Mouse (Mus musculus): ENCODE data around the gene Mmd2. TPM values are rescaled to one million over a fixed set of nuclear protein-coding genes. Genes with fewer than 3 reads are reported as not detected.

Mmd2 gene
- total RNA-seq, 2 experiments from 2014 or later: 103 to 104 TPM

DNA sequence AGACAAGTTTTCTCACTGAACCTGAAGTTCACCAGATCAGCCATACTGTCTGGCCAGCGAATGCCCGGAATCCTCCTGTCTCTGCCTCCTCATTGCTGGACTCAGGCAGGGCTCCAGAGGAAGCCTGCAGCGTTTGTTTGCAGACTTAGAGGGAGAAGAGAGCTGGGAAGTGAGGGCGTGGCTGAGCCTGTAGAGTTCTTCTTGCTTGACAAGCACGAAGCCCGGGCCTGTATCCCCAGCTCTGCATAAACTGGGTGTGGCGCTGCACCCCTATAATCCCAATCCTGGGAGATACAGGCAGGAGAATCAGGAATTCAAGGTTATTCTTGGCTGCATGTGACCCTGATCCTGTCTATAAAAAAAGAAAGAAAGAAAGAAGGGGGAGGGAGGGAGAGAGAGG, 48.3 kb downstream of the Mmd2 start:
- H3K27ac ChIP-seq: no peak overlapping the region
- no peak overlapping the region for H3K4me3 ChIP-seq
- no peak for DNase-seq (ENCODE audit: extremely low spot score in 1 of 2, low spot score in 2 of 2)
- no peak for TF ChIP-seq CTCF (IDR thresholded peaks at IDR 0.05)
- intact Hi-C loops (cut with DNase I): no loop called here

DNA sequence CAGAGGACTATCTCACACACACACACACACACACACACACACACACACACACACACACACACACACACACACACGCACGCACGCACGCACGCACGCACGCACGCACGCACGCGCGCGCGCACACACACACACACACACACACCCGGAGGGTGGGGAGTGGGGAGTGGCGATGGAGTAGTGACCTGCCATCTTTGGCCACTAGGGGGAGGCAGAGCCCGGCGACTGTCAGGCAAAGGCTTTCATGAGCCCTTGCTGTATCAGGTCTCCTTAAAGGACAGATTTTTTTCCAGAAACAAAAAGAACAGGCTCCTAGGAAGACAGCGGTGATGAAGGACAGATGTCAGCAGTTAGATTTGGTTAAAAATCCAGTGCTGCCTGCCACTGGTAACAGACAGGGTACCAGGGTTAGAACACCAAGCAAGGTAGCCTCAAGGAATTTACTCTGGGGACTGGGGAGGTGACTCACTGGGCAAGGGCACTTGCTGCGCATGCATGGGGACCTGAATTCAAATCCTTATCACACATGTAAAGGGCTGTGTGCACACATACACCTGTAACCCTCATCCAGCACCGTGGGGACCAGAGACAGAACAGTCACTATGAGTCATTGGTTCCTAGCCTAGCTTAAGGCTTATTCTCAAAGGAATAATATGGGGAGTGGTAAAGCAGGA, 51.1 kb downstream of the Mmd2 start:
- Histone ChIP-seq H3K4me3 (no peak overlapping the region), H3K27ac (no peak overlapping the region)
- peak; percentile 77 for TF ChIP-seq CTCF (IDR thresholded peaks at IDR 0.05)
- intact Hi-C loops (cut with DNase I): loop anchor here (1.0 to 10.0 kb wide), 3 partner anchors 63 to 287 kb away; no protein-coding TSS in a partner anchor
- peak; percentile 86 to 93 for DNase-seq (ENCODE audit: extremely low spot score in 1 of 2, low spot score in 2 of 2)

DNA sequence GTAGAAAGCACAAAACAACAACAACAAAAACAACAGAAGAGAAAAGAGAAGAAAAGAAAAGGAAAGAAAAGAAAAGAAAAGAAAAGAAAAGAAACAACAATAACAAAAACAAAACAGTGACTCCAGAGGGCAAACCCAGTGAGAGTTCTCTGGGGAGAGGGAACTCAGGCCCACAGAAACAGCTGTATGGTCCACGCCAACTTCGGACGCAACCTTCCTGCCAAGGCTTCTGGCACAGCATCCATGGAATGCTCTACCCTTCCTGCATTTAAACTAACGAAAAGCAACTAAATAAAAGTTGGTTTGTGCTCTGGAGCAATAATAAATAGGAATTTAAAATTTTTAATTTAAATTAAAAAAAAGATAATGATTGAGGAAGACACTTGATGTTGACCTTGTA, 51.9 kb downstream of the Mmd2 start:
- Histone ChIP-seq H3K4me3 (no peak overlapping the region), H3K27ac (no peak overlapping the region)
- no peak for DNase-seq (ENCODE audit: extremely low spot score in 1 of 2, low spot score in 2 of 2)
- no peak for TF ChIP-seq CTCF (IDR thresholded peaks at IDR 0.05)
- intact Hi-C loops (cut with DNase I): loop anchor here (1.0 to 10.0 kb wide), 2 partner anchors 64 to 288 kb away; no protein-coding TSS in a partner anchor

- H3K4me3 ChIP-seq: no peak overlapping the region
Measured at GRCm38 (mm10) chr5:142555866-142556265, 52.7 kb downstream of the Mmd2 start.

GRCm38 (mm10) chr5:142550706-142551652, 57.6 kb downstream of the Mmd2 start, which contains the start of gene Radil:
Radil (minus strand) TSS chr5:142551098.
- peak; percentile 98 for DNase-seq (ENCODE audit: extremely low spot score in 1 of 2, low spot score in 2 of 2)
- intact Hi-C loops (cut with DNase I): loop anchor here (1.0 to 10.0 kb wide), 3 partner anchors 52 to 294 kb away; no protein-coding TSS in a partner anchor
- TF ChIP-seq CTCF (IDR thresholded peaks at IDR 0.05): peak; percentile 88
- Histone ChIP-seq H3K27ac (peak within 1 kb of the TSS; percentile 86), H3K4me3 (peak within 1 kb of the TSS; percentile 81)

More at GRCm38 (mm10) chr5:142555866-142556265, 52.7 kb downstream of the Mmd2 start:
- TF ChIP-seq CTCF (IDR thresholded peaks at IDR 0.05): no peak
- H3K27ac ChIP-seq: no peak overlapping the region
- DNase-seq (ENCODE audit: extremely low spot score in 1 of 2, low spot score in 2 of 2): no peak
- intact Hi-C loops (cut with DNase I): loop anchor here (10.0 kb wide), 1 partner anchor 289 kb away; no protein-coding TSS in a partner anchor

GRCm38 (mm10) chr5:142549961-142550705, 58.5 kb downstream of the Mmd2 start:
- intact Hi-C loops (cut with DNase I): loop anchor here (2.0 to 10.0 kb wide), 2 partner anchors 71 to 295 kb away; no protein-coding TSS in a partner anchor
- peak in 1 of 2 experiments; percentile 57 for DNase-seq (ENCODE audit: extremely low spot score in 1 of 2, low spot score in 2 of 2)
- TF ChIP-seq CTCF (IDR thresholded peaks at IDR 0.05): no peak
- peak overlapping the region; percentile 86 for H3K27ac ChIP-seq
- peak overlapping the region; percentile 81 for H3K4me3 ChIP-seq

DNA sequence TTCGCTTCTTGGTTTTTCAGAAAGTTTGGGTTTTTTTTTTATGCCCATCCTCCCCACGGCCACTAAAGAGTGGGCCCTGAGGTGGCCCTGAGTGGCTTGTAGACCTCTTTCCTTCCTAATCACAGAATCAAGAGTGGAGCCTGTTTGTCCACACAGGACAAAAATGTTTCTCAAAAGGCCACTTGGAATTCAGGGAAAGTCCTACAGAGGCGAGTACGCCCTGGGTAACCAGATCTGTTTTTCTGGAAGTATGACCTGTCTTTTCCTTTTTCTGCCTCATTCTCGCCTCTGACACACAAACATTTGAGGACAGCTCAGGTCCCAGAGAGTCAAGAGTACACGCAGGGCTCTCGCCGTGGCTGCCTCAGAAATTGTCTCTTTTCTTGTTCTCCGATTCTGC, 59.2 kb downstream of the Mmd2 start:
- intact Hi-C loops (cut with DNase I): no loop called here
- DNase-seq (ENCODE audit: extremely low spot score in 1 of 2, low spot score in 2 of 2): no peak
- Histone ChIP-seq H3K4me3 (peak overlapping the region; percentile 81; the same call in 1 of the 2 replicates), H3K27ac (no peak overlapping the region)
- TF ChIP-seq CTCF (IDR thresholded peaks at IDR 0.05): no peak

DNA sequence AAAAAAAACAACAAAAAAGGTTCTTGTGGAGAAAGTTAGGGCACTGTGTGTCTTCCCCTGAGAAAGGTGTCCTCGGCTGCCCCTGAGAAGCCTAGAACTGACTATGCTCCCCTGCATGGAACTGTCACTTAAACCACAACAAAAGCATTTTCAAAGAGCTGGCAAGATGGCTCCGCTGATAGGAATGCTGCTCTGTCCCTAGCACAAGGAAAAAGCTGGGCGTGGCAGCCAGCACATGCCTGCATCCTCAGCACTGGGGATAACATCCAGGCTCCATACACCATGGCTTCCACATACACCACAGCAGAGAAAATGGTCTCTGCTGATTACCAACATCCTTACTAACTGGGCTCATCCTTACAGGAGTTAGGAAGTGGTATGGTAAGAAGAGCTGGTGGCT, 61.5 kb downstream of the Mmd2 start:
- no peak overlapping the region for H3K27ac ChIP-seq
- no peak overlapping the region for H3K4me3 ChIP-seq
- TF ChIP-seq CTCF (IDR thresholded peaks at IDR 0.05): no peak
- DNase-seq (ENCODE audit: extremely low spot score in 1 of 2, low spot score in 2 of 2): no peak
- intact Hi-C loops (cut with DNase I): no loop called here

- DNase-seq (ENCODE audit: extremely low spot score in 1 of 2, low spot score in 2 of 2): no peak
- Histone ChIP-seq H3K4me3 (no peak overlapping the region), H3K27ac (no peak overlapping the region)
- TF ChIP-seq CTCF (IDR thresholded peaks at IDR 0.05): no peak
- intact Hi-C loops (cut with DNase I): no loop called here
Measured at GRCm38 (mm10) chr5:142546344-142546743, 62.3 kb downstream of the Mmd2 start.

DNA sequence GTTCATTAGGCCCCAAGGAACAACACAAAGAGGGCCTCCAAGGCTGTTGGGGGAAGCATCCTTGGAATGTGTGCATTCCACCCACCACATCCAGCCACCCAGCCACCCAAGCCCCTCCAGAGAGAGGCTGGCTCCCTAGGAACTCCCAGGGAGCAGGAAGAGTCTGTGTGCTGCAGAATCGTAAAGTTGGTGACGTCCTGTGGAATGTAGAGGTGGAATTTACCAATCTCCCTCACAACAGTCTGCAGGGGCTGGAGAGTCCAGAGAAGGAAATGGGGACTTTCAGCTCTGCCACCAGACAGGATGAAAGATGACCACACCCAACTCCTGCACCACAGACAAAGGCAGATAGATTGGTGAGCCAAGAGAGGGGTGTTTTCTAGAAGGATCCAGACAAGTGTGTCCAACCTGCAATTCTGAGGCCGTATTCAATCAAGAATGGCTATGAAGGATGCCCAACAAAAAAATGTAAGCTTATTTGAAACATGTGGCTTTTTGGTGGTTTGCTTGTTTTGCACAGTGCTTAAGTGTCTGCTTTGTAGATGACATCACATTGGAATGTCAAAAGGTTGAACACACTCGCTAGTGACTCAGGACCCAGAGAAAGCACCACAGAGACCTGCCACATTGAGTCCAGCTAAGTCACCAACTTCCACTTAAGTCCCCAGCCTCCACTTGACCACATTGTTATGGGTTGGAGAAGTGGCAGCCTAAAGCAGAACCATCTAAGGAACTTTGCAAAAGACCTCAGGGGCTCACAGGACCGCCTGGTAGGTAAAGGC, 63.4 kb downstream of the Mmd2 start:
- intact Hi-C loops (cut with DNase I): no loop called here
- H3K27ac ChIP-seq: no peak overlapping the region
- no peak for DNase-seq (ENCODE audit: extremely low spot score in 1 of 2, low spot score in 2 of 2)
- H3K4me3 ChIP-seq: no peak overlapping the region
- TF ChIP-seq CTCF (IDR thresholded peaks at IDR 0.05): no peak
